Comparison of ENCODE assay signal across 8 mouse cellular contexts in genomic region chr16:57549061-57550037, GRCm38 (mm10). TPM values are rescaled to one million over a fixed set of nuclear protein-coding genes. Genes with fewer than 3 reads are reported as not detected.
DNase-seq lines count a peak whose midpoint lies in the region; ATAC-seq lines count a peak whose summit lies in the region.

No protein-coding gene starts in this region.

- H3K4me2 ChIP-seq in embryonic facial prominence, embryonic 12.5 days (replicated peaks) = peak overlapping the region; percentile 82
- H3K4me2 ChIP-seq in heart, embryonic 11.5 days = peak overlapping the region; percentile 74
- H3K4me2 ChIP-seq in kidney, embryonic 14.5 days (replicated peaks; ENCODE audit: low read depth, low read length) = peak overlapping the region; percentile 83
- H3K4me2 ChIP-seq in liver, embryonic 13.5 days = peak overlapping the region; percentile 73
- peak overlapping the region; percentile 87 for H3K4me2 ChIP-seq in stomach, embryonic 14.5 days (replicated peaks; ENCODE audit: low read depth, low read length)

- H3K27me3 ChIP-seq in embryonic facial prominence, embryonic 12.5 days = no peaks in the 10 kb centered on the region
- no peaks in the 10 kb centered on the region for H3K27me3 ChIP-seq in heart, embryonic 11.5 days (ENCODE audit: control insufficient read depth, insufficient read depth, low read length)
- no peaks in the 10 kb centered on the region for H3K27me3 ChIP-seq in kidney, embryonic 14.5 days (ENCODE audit: control insufficient read depth, insufficient read depth, low read length)
- H3K27me3 ChIP-seq in liver, embryonic 13.5 days = peaks cover 23% of the 10 kb centered on the region
- no peaks in the 10 kb centered on the region for H3K27me3 ChIP-seq in stomach, embryonic 14.5 days (ENCODE audit: control insufficient read depth, insufficient read depth, low read length)

- peak; percentile 93 for ATAC-seq in embryonic facial prominence, embryonic 12.5 days (ENCODE audit: insufficient number of reproducible peaks, insufficient read depth, low FRiP score, low TSS enrichment)
- ATAC-seq in heart, embryonic 11.5 days (replicated peaks; ENCODE audit: insufficient number of reproducible peaks, low FRiP score, low TSS enrichment) = peak; percentile 92
- peak; percentile 97 for ATAC-seq in kidney, embryonic 14.5 days (ENCODE audit: low FRiP score, low TSS enrichment)
- ATAC-seq in liver, embryonic 13.5 days (ENCODE audit: low read depth) = peak; percentile 83
- peak; percentile 95 for ATAC-seq in stomach, embryonic 14.5 days (ENCODE audit: insufficient number of reproducible peaks, insufficient read depth, low FRiP score, low read depth)

- peaks cover 7% of the 10 kb centered on the region; the same call in 1 of the 2 replicates for H3K36me3 ChIP-seq in embryonic facial prominence, embryonic 12.5 days
- H3K36me3 ChIP-seq in heart, embryonic 11.5 days (ENCODE audit: control insufficient read depth, insufficient read depth, low read length) = no peaks in the 10 kb centered on the region
- H3K36me3 ChIP-seq in kidney, embryonic 14.5 days (ENCODE audit: control insufficient read depth, insufficient read depth, low read length) = no peaks in the 10 kb centered on the region
- no peaks in the 10 kb centered on the region for H3K36me3 ChIP-seq in liver, embryonic 13.5 days
- H3K36me3 ChIP-seq in stomach, embryonic 14.5 days (ENCODE audit: control insufficient read depth, insufficient read depth, low read length) = no peaks in the 10 kb centered on the region

- H3K9ac ChIP-seq in embryonic facial prominence, embryonic 12.5 days = peak overlapping the region; percentile 83
- peak overlapping the region; percentile 97 for H3K9ac ChIP-seq in heart, embryonic 11.5 days (ENCODE audit: low read depth, low read length)
- peak overlapping the region; percentile 93 for H3K9ac ChIP-seq in kidney, embryonic 14.5 days (ENCODE audit: low read depth, low read length)
- H3K9ac ChIP-seq in liver, embryonic 13.5 days = peak overlapping the region; percentile 66
- H3K9ac ChIP-seq in stomach, embryonic 14.5 days (replicated peaks; ENCODE audit: low read depth, low read length) = peak overlapping the region; percentile 91

- H3K4me1 ChIP-seq in embryonic facial prominence, embryonic 12.5 days = peaks cover 10% of the 10 kb centered on the region; the same call in 1 of the 2 replicates
- H3K4me1 ChIP-seq in heart, embryonic 11.5 days (ENCODE audit: control insufficient read depth, insufficient read depth, low read length) = peaks cover 14% of the 10 kb centered on the region; the same call in 1 of the 2 replicates
- H3K4me1 ChIP-seq in kidney, embryonic 14.5 days (ENCODE audit: control insufficient read depth, insufficient read depth, low read length) = no peaks in the 10 kb centered on the region
- peaks cover 7% of the 10 kb centered on the region for H3K4me1 ChIP-seq in liver, embryonic 13.5 days (replicated peaks)
- H3K4me1 ChIP-seq in stomach, embryonic 14.5 days (ENCODE audit: control insufficient read depth, insufficient read depth, low read length) = peaks cover 14% of the 10 kb centered on the region

- no peaks in the 10 kb centered on the region for H3K9me3 ChIP-seq in embryonic facial prominence, embryonic 12.5 days
- H3K9me3 ChIP-seq in heart, embryonic 11.5 days (replicated peaks; ENCODE audit: control insufficient read depth, low read length) = no peaks in the 10 kb centered on the region
- no peaks in the 10 kb centered on the region for H3K9me3 ChIP-seq in kidney, embryonic 14.5 days (ENCODE audit: control insufficient read depth, low read length)
- H3K9me3 ChIP-seq in liver, embryonic 13.5 days (replicated peaks) = no peaks in the 10 kb centered on the region
- no peaks in the 10 kb centered on the region for H3K9me3 ChIP-seq in stomach, embryonic 14.5 days (ENCODE audit: control insufficient read depth, low read depth, low read length)

- 1% methylated on average over 64 of the region's 64 CpGs for WGBS in embryonic facial prominence, embryonic 12.5 days
- under 1% methylated on average over 64 of the region's 64 CpGs for WGBS in heart, embryonic 11.5 days (ENCODE audit: insufficient replicate concordance)
- WGBS in kidney, embryonic 14.5 days = 2% methylated on average over 61 of the region's 64 CpGs
- WGBS in liver, embryonic 13.5 days (ENCODE audit: insufficient replicate concordance) = under 1% methylated on average over 51 of the region's 64 CpGs
- WGBS in stomach, embryonic 14.5 days = under 1% methylated on average over 64 of the region's 64 CpGs

- H3K27ac ChIP-seq in embryonic facial prominence, embryonic 12.5 days = peak overlapping the region; percentile 65
- peak overlapping the region; percentile 75 for H3K27ac ChIP-seq in heart, embryonic 11.5 days (ENCODE audit: low read depth, low read length)
- H3K27ac ChIP-seq in kidney, embryonic 14.5 days (ENCODE audit: low read depth, low read length) = peak overlapping the region; percentile 69
- no peak overlapping the region for H3K27ac ChIP-seq in liver, embryonic 13.5 days
- peak overlapping the region; percentile 90 for H3K27ac ChIP-seq in stomach, embryonic 14.5 days (ENCODE audit: low read length)

- peak overlapping the region; percentile 66 for H3K4me3 ChIP-seq in embryonic facial prominence, embryonic 12.5 days
- peak overlapping the region; percentile 82 for H3K4me3 ChIP-seq in heart, embryonic 11.5 days (ENCODE audit: low read depth, low read length)
- H3K4me3 ChIP-seq in kidney, embryonic 14.5 days (ENCODE audit: low read length) = peak overlapping the region; percentile 78
- peak overlapping the region; percentile 64 for H3K4me3 ChIP-seq in liver, embryonic 13.5 days (replicated peaks)
- H3K4me3 ChIP-seq in stomach, embryonic 14.5 days (ENCODE audit: low read depth, low read length) = peak overlapping the region; percentile 74

- DNase-seq in 3134 (ENCODE audit: extremely low read depth, insufficient read length, low spot score) = peak; percentile 87
- peak; percentile 86 to 95 for DNase-seq in adrenal gland, adult (ENCODE audit: inconsistent age in 2 of 2, low spot score in 1 of 2)
- DNase-seq in liver, embryonic 13.5 days = peak; percentile 20
- DNase-seq in naive thymus-derived CD4-positive, alpha-beta T cell, adult 2 months (ENCODE audit: low read depth) = peak; percentile 83

RNA-seq across cellular contexts. Expression of gene Cmss1, which starts 57.3 kb away (rescaled TPM):
- 54.1 and 56.1 TPM in 2 replicates for polyA plus RNA-seq in embryonic facial prominence, embryonic 12.5 days (2016; fragmentation: Nextera tagmentation; extraction: Ambion mirVana)
- 34.2 and 36.6 TPM in 2 replicates for polyA plus RNA-seq in heart, embryonic 11.5 days (2014; fragmentation: Nextera tagmentation; extraction: Ambion mirVana)
- polyA plus RNA-seq in kidney, embryonic 14.5 days (2014; fragmentation: Nextera tagmentation; extraction: Ambion mirVana) = 63.4 and 74.2 TPM in 2 replicates
- polyA plus RNA-seq in liver, embryonic 13.5 days (2015; fragmentation: Nextera tagmentation; extraction: Ambion mirVana) = 36.9 and 43.6 TPM in 2 replicates
- polyA plus RNA-seq in stomach, embryonic 14.5 days (2014; fragmentation: Nextera tagmentation; extraction: Ambion mirVana) = 50.4 and 55.8 TPM in 2 replicates

Comparison
In these comparisons a context has a peak if more than half of its experiments do, and no peak if none do; other contexts are left out.
1. DNase-seq: peak in every context shown above with its lines; median percentile 90 in adrenal gland, adult; 87 in 3134; 83 in naive thymus-derived CD4-positive, alpha-beta T cell, adult 2 months; 20 in liver, embryonic 13.5 days.